Mouse (Mus musculus) E14TG2a.4 (cell line): ENCODE measurements around the gene Gm20547.
"Not testable (repeated sequence)": the region's sequence is repeated elsewhere in the genome, so short reads cannot be mapped to it uniquely, and the experiment has no call there.

Experiments
- H3K27me3 ChIP-seq: 2 replicates; pipeline ENCODE4 v1.6.1; 2014; ENCODE audit warnings: low read length, control low read depth; ENCODE audit not compliant: insufficient read depth
- H3K36me3 ChIP-seq: 2 replicates; pipeline ENCODE4 v1.6.1; 2014; ENCODE audit warnings: low read length, control low read depth; ENCODE audit not compliant: insufficient read depth
- H3K4me1 ChIP-seq: replicated peaks from 2 replicates; pipeline ENCODE4 v1.6.1; 2014; ENCODE audit warnings: low read depth, low read length, control low read depth
- H3K4me3 ChIP-seq: replicated peaks from 2 replicates; pipeline ENCODE4 v1.5.1; 2014; ENCODE audit warnings: mild to moderate bottlenecking, low read length
- H3K9me3 ChIP-seq: 2 replicates; pipeline ENCODE4 v1.6.1; 2014; ENCODE audit warnings: low read length, control low read depth
- CTCF ChIP-seq: conservative IDR thresholded peaks from 2 replicates; pipeline ENCODE4 v1.5.1; 2014; ENCODE audit warnings: low read length
- NANOG ChIP-seq: IDR thresholded peaks from 2 replicates; pipeline ENCODE4 v1.6.1; 2014; ENCODE audit warnings: borderline replicate concordance, low read length, mixed read lengths
- POU5F1 ChIP-seq: IDR thresholded peaks from 2 replicates; pipeline ENCODE4 v1.6.1; 2014; ENCODE audit warnings: low read length, borderline replicate concordance

Gm20547 gene

DNA sequence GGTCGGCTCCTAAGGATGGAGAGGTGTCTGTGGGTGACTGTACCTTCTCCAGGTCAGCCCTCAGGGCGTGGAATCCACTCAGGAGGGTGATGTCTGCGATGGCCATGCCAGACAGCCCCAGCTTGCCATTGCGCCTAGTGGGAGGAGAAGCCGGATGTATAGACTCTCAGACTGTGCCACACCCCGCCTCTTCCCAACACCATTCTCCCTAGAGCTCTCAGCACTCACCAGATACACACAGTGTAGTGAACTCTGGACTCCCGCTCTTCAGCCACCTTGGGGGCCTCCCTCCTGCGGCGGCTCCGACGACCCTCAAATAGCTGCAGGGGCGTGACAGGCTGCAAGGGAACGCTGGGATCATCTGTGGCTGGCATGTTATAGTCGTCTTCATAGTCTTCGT lies 70.6 kb downstream of the Gm20547 start:
- Histone ChIP-seq H3K4me3 (no peak overlapping the region), H3K9me3 (no peaks in the 10 kb centered on the region), H3K27me3 (0 out of 2 replicates have a peak, but pooled peaks cover 5% of the 10 kb centered on the region), H3K36me3 (no peaks in the 10 kb centered on the region), H3K4me1 (peaks cover 11% of the 10 kb centered on the region)
- TF ChIP-seq POU5F1 (no peak), CTCF (no peak), NANOG (no peak)

DNA sequence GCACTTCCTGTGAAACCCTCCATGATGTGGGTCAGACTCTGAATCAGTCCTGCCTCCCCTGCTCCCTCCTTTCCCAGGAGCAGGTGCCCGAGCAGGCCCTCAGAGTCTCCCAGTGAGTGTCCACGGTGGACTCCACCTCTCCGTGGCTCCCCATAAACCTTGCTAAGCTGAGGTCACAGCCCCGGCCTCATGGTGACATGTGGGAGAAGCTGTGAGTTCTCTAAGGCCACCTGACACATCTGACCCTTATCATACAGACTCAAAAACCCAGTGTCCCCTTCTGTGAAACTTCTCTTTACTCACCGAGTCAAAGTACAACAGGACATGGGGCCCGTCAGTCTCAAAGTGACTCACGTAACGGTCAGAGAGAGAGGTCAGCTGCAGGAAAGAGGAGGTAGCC lies 71.0 kb downstream of the Gm20547 start:
- not testable (repeated sequence) for H3K4me3 ChIP-seq, H3K36me3 ChIP-seq, H3K9me3 ChIP-seq, H3K27me3 ChIP-seq
- peaks cover 11% of the 10 kb centered on the region for H3K4me1 ChIP-seq

DNA sequence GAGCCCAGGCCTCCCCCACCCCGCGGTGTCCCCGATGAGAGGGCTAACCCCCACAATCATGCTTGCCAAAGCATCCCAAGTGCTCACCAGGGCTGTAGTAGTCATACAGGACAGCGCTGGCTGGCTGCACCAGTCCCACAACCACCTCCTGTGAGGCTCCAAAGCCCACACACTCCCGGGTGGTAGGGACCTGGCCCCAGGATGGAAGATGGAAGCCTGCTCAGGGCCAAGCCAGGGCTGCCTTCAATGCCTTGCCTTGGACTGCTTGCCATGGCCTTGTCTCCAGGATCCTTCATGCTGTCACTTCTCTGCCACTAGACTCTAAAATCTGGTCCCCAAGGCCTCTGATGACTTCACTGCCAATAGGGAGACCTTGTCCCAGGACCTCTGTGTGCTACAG lies 71.4 kb downstream of the Gm20547 start:
- not testable (repeated sequence) for H3K9me3 ChIP-seq, H3K4me3 ChIP-seq, H3K36me3 ChIP-seq, H3K27me3 ChIP-seq
- H3K4me1 ChIP-seq, result peaks cover 11% of the 10 kb centered on the region

DNA sequence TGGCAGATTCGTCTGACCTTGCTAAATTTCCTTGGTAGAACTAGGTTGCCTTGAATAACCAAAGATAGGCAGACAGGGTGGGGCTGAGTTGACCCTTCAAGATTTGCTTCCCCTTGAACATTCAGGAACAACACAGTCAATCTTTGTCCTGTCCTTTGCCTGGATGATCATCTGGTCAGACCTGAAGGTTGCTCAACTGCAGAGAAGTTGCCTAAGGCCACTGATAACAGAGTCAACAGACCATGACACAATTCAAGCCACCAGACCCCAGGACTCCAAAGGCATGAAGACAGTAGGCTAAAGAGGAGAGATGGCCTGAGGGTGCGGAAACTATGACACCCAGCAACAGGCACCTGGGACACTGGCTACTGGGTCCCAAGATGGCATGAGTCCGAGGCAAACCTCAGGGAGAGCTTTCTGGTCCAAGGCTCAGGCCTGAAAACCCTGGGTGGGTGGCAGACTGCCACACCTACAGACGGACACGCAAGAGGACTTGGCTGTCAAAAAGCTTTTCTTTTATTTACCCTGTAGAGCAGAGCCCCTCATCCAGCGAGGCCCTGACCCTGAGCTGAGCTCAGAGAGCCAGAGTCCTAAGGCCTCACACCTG lies 73.1 kb downstream of the Gm20547 start:
- Histone ChIP-seq H3K36me3 (no peaks in the 10 kb centered on the region), H3K27me3 (0 out of 2 replicates have a peak, but pooled peaks cover 5% of the 10 kb centered on the region), H3K9me3 (peaks cover 7% of the 10 kb centered on the region), H3K4me1 (peaks cover 11% of the 10 kb centered on the region), H3K4me3 (no peak overlapping the region)
- TF ChIP-seq NANOG (no peak), CTCF (no peak), POU5F1 (no peak)

DNA sequence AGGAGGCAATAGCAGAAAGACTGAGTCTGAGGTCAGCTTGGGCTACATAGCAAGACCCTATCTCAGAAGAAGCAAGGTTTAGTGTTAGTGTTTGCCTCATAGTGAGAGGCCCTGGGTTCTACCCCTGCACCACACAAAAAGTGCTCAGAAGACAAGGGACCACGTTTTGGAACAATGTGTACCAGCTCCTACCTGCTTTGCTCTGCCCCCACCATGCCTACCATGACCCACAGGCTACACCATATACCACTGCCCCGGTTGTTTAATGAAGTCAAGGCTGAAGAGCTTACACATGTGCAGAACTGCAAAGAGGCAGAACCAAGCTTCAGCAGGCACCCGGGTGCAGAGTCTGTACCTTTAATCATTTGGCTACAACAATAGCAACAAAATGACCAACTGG lies 74.7 kb downstream of the Gm20547 start:
- Histone ChIP-seq H3K4me3 (no peak overlapping the region), H3K36me3 (no peaks in the 10 kb centered on the region), H3K27me3 (0 out of 2 replicates have a peak, but pooled peaks cover 7% of the 10 kb centered on the region), H3K9me3 (peaks cover 7% of the 10 kb centered on the region), H3K4me1 (peaks cover 8% of the 10 kb centered on the region)
- TF ChIP-seq NANOG, result no peak
- TF ChIP-seq CTCF, result no peak
